Mouse (Mus musculus): ENCODE measurements at regions not wholly inside any gene's neighbourhood (a gene's known extent, or its start where the extent isn't known, plus 50 kb on each side); places are given as distances from the start of the nearest gene placed in this dataset.

DNA sequence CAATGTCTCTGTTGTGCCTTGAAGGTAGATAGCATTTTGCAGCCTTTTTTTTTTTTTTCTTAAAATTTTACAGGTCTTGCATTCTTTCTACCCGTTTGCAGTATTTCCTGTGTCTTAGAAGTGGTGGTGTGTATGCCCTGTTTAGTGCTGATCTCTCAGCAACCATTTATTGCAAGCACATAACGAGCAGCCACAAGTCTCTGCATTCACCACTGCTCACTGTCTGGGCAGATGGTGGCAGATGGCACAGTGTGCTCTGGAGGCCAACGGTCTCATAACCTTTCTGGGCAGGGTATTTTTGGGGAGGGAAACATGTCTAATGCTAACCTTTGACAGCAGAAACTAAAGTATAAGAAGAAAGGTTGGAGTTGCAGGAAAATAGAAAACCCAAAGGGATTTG is 266.1 kb upstream of the Ptger4 start:
- no peak for DNase-seq (ENCODE audit: low spot score)

GRCm38 (mm10) chr15:5511046-5511445 is 267.1 kb upstream of the Ptger4 start:
- DNase-seq (ENCODE audit: low spot score): no peak

DNA sequence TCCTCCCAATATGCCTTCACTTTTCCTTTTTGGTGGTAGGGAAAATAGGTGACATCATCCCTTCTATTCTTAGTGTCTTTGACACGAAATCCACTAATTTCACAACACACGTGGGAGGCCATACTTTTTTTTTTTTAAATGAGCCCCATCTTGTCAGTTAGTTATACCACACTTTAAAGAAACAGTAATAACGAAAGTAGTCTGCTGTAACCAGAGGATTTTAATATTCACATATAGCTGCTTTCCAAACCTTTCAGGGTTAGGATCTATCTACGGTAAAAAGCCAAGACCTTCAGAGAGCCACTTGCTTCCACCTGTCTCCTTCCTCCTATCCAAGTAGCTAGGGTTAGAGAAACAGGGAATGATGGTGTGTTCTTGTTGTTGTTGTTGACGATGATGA is 268.6 kb upstream of the Ptger4 start:
- no peak for DNase-seq (ENCODE audit: low spot score)

DNA sequence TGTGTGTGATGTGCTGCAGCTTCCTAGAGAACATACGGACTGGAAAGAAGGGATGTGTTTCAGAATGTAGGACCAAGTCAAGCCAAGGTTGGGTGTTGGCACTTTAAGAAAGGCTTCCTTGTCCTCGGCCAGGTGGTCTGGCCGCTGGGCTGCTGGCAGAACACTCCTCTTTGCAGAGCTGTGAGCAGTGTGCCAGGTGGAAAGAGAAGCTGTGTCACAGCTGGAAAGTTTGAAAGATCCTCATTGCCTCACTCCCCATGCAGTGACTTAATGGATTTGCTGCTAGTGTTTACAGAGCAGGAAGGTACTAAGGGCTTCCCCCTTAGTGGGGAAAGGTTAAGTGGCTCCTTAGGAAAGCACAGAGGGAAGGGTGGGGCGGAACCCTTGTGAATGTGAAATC is 269.2 kb upstream of the Ptger4 start:
- no peak for DNase-seq (ENCODE audit: low spot score)

DNA sequence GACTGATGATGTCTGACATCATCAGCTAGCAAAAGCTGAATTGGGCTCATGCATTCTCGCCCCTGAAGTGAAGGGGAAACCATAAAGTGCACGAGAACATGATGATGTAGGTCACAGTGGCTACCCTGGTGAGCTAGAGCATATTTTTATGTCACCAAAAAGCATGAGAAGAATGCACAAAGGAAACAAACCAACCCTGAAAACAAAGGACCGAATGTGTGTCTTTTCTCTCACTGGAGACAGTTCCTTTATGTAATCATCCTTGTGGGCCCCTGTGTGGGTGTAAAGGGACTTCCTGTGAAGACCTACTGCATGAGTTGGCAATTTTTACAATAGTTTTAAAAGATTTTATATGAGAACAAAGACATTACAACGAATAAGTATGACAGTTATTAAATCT is 270.2 kb upstream of the Ptger4 start:
- no peak for DNase-seq (ENCODE audit: low spot score)

DNA sequence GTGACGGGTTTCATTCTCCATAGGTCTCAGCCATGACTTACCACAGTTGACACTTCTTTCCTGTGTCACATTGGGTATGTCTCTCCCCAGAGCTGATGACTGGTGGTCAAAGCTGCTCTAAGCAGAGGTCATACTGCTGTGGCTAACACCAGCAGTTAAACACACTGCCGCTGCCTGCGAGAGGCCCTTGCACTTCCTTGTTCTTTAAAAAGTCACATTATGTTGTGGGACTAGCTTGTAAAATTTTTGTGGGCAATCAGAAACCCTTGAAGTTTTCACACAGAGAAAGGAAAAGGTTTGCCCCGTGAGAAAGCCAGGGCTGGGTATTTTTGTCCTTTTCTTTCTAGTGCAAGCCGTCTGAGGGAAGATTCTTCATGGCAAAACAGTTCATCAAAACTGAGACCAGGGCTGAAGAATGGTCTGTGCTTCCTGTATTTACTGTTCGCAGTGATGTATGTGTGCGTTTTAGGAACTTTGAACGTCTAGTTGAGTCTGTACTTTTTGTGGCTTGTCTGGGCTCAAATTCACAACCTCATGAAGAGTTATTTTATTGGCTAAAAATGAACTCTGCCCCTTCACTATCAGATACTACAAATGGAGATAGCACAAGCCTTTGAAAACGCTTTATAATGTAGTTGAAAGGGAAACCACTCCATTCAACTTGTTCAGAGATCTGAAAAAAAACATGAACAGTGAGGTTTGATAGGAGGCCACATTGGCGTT is 273.4 kb upstream of the Ptger4 start:
- no peak for DNase-seq (ENCODE audit: low spot score)

DNA sequence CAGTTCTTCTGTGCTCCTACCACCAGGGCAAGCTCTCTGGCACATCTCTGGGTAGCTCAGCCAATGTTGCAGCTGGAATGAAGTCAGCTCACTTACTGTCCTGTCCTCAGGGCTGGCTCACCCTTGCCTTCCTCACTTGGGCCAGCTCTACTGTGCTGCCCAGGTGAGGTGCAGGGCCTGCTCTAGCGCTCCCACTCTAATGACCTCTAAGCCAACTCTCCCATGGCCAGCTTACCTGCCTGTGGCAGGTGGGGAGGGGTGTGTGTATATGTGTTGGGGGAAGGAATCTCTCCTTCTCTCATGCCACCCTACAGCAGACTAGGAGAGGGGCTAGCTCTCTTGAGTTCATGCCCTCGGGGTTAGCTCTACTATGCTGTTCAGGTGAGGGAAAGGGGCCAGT is 275.6 kb upstream of the Ptger4 start:
- DNase-seq (ENCODE audit: low spot score): no peak

- DNase-seq (ENCODE audit: low spot score): no peak
These were observed 276.0 kb upstream of the Ptger4 start for GRCm38 (mm10) chr15:5519997-5520396.

DNA sequence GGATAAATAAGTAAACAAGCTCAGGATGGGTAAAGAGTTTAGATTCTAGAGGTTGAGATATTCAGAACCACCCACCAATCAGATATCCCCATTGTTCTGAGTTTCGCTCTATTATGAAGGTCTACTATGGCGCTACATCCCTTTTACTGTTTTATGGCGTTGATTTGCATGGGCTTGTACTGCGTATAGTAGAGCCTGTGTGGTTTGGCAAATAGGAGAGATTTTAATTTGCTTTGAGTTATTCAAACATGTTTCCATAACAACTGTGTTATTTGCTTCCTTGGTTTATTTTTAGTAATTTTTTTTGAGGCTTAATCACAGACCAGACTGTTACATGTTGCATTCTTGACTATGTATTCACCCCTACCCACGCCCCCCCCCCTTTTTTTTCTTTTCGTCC is 284.6 kb upstream of the Ptger4 start:
- no peak for DNase-seq (ENCODE audit: low spot score)

GRCm38 (mm10) chr15:5533656-5534055 is 289.7 kb upstream of the Ptger4 start:
- DNase-seq (ENCODE audit: low spot score): no peak

DNA sequence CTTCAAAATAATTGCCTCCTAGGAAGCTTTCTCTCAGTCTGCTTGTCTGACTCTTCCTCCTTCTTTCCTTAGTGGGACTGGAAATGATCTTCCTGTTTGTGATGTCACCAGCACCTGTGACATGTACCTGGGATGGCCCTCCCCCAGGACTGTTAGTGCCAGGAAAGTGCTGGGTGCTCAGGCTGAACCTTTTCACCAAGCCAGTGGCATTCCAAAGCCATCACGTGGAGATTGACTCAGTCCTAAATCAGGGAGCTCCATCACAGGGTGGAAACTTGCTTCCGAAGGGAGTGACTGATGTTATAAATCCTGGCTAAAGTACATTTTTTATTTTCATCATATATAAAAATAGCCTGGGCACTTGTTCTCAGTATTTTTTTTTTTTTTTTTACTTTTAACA is 293.4 kb upstream of the Ptger4 start:
- DNase-seq (ENCODE audit: low spot score): no peak

GRCm38 (mm10) chr15:5539301-5539928 is 295.4 kb upstream of the Ptger4 start:
- no peak for DNase-seq (ENCODE audit: low spot score)

- no peak for DNase-seq (ENCODE audit: low spot score)
These were observed 310.5 kb upstream of the Ptger4 start for GRCm38 (mm10) chr15:5554526-5554925.

GRCm38 (mm10) chr15:5554926-5555325 is 310.9 kb upstream of the Ptger4 start:
- DNase-seq (ENCODE audit: low spot score): no peak

GRCm38 (mm10) chr15:5555381-5556066 is 311.5 kb upstream of the Ptger4 start:
- DNase-seq (ENCODE audit: low spot score): no peak

DNA sequence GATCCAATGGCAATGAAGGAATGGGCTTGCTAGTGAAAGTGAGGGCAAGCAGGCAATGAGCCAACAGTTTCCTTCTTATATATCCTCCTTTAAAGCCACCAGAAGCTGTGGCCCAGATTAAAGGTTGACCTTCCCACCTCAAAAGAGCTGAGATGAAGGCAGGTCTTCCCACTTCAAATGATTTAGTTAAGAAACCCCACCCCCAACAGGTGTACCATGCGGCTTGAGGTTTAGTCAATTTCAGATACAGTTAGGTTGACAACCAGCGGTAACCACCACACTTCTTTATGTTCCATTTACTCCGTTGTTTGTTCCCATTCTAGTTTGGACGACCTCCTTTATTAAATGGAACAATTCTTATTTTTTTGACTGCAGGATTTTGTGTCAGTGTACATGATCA is 317.8 kb upstream of the Ptger4 start:
- no peak for DNase-seq (ENCODE audit: low spot score)

DNA sequence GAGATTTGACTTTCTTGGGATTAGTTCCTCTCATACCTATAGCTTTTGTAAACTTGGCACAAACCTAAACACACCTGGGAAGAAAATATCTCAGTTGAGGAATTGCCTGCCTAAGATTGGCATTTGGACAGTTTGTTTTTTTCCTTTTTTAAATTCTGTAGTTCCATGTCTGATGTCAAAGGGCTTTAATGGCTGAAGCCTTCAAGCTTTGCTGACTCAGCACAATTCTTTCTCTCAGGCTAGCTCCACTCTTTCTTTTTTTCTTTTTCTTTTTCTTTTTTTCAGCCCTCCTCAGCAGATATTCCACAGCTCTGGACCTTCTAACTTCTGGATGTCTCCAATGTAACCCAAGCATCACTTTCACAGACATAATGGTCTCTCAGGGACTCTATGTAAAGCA is 330.4 kb upstream of the Ptger4 start:
- DNase-seq (ENCODE audit: low spot score): no peak

DNA sequence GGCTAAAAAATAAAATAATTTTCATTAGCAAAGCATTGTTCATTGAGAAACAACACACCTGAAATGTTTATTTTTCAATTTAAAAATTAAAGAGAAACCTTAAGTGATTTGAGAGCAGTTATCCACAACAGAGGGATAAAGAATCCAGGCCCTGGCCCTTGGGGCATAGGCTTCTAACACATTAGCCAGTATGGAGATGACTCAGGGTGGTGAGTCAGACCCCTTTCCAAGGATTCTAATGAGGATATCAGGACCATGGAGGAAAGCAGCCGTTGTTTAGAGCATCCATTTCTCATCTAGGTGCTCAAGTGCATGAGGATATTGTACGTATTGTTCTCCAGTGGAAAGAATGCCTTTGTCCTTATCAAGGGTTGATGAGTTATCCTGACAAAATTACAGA is 335.6 kb upstream of the Ptger4 start:
- DNase-seq (ENCODE audit: low spot score): no peak

GRCm38 (mm10) chr15:5580416-5580815 is 336.4 kb upstream of the Ptger4 start:
- no peak for DNase-seq (ENCODE audit: low spot score)

- no peak for DNase-seq (ENCODE audit: low spot score)
These were observed 340.4 kb upstream of the Ptger4 start for GRCm38 (mm10) chr15:5584381-5584780.

- no peak for DNase-seq (ENCODE audit: low spot score)
These were observed 360.8 kb upstream of the Ptger4 start for GRCm38 (mm10) chr15:5604732-5605266.

GRCm38 (mm10) chr15:5607533-5607932 is 363.5 kb upstream of the Ptger4 start:
- no peak for DNase-seq (ENCODE audit: low spot score)

- no peak for DNase-seq (ENCODE audit: low spot score)
These were observed 379.0 kb upstream of the Ptger4 start for GRCm38 (mm10) chr15:5623021-5623420.

All from urinary bladder, postnatal 10 days (tissue).